Mouse (Mus musculus) C2C12 (cell line): ENCODE data around the gene Slc1a5. TPM values are rescaled to one million over a fixed set of nuclear protein-coding genes. Genes with fewer than 3 reads are reported as not detected.

Source experiments
- H3K27me3 ChIP-seq: one replicate; pipeline ENCODE4 v1.6.1; 2011; ENCODE audit not compliant: control insufficient read depth, insufficient read depth, insufficient read length
- H3K36me3 ChIP-seq: one replicate; pipeline ENCODE4 v1.6.1; 2011; ENCODE audit not compliant: control insufficient read depth, insufficient read depth
- H3K4me3 ChIP-seq: one replicate; pipeline ENCODE4 v1.5.1; 2011; ENCODE audit warnings: mild to moderate bottlenecking, control low read depth; ENCODE audit not compliant: poor library complexity, insufficient read depth, severe bottlenecking
- H3K79me2 ChIP-seq: one replicate; pipeline ENCODE4 v1.6.1; 2011; ENCODE audit not compliant: control insufficient read depth, insufficient read depth
- H3K79me3 ChIP-seq: one replicate; pipeline ENCODE4 v1.6.1; 2011; ENCODE audit warnings: low read depth, control low read depth
- H3ac ChIP-seq: one replicate; pipeline ENCODE3; 2011; ENCODE audit warnings: low read depth; ENCODE audit not compliant: control insufficient read depth, insufficient read length
- CEBPB ChIP-seq: IDR thresholded peaks from one replicate; pipeline ENCODE4 v1.6.1; 2011; ENCODE audit warnings: low read depth, mild to moderate bottlenecking, control low read depth, moderate library complexity
- CTCF ChIP-seq: IDR thresholded peaks from one replicate; pipeline ENCODE4 v1.5.1; 2011; ENCODE audit not compliant: control insufficient read depth, insufficient read depth, insufficient read length
- FOSL1 ChIP-seq: IDR thresholded peaks from one replicate; pipeline ENCODE4 v1.8.0; 2011; ENCODE audit warnings: mild to moderate bottlenecking, low read length; ENCODE audit not compliant: poor library complexity, insufficient read depth, severe bottlenecking
- MAX ChIP-seq: IDR thresholded peaks from one replicate; pipeline ENCODE4 v1.6.1; 2011; ENCODE audit warnings: mild to moderate bottlenecking, control low read depth
- MYOD1 ChIP-seq: IDR thresholded peaks from one replicate; pipeline ENCODE4 v1.6.1; 2011; ENCODE audit warnings: low read depth; ENCODE audit not compliant: control insufficient read depth, insufficient read length
- MYOG ChIP-seq: IDR thresholded peaks from one replicate; pipeline ENCODE4 v1.6.1; 2011; ENCODE audit not compliant: control insufficient read depth, insufficient read length; ENCODE audit errors: extremely low read depth
- USF1 ChIP-seq: IDR thresholded peaks from one replicate; pipeline ENCODE4 v1.6.1; 2011; ENCODE audit warnings: low read depth, mild to moderate bottlenecking, control low read depth, moderate library complexity
- polyA plus RNA-seq: library from polyadenylated mRNA; unstranded; fragments of >200 nt; fragmentation: generic; extraction: Trizol; gene quantifications from one replicate; pipeline ENCODE4 v1.2.1, GENCODE M21; 2012; ENCODE audit warnings: missing spikeins

The Slc1a5 gene
- polyA plus RNA-seq, 1 experiment: 31.5 TPM

DNA sequence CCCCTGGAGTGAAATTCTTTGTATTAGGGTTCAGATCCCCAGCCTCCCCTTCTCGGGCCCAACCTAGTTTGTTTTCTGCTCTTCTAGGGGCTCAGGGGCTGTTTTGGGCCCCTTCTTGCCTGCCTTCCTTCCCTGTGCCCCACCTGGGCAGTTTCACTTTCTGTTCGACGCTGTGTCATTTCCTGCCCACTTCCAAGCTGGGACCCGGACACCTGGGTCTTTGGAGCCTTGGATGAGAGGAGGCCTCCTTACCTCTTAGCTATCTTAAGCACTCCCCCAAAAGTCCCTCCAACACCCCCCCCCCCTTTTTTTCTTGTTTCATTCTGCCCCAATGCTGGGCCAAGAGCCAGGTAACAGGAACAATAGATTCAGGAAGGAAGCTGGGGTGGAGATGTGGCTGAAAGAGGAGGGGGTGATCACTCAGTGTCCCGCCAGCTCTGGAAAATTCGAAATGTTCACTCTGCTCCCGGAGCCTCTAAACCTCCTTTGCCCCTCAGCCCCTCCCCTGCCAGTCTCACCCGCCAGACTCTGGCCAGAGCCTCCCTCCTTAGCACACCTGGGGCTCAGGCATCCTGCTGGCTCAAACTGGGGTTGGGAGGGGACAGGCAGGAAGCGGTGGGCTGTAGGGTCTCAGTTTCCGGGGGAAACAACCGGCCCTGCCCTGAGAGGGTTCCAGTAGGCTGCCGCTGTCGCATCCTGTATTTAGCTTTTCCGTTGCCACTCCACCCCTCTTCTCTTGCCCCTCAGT is 64.1 kb downstream of the Slc1a5 start:
- peaks cover 1% of the 10 kb centered on the region for H3K36me3 ChIP-seq
- no peak overlapping the region for H3K4me3 ChIP-seq

DNA sequence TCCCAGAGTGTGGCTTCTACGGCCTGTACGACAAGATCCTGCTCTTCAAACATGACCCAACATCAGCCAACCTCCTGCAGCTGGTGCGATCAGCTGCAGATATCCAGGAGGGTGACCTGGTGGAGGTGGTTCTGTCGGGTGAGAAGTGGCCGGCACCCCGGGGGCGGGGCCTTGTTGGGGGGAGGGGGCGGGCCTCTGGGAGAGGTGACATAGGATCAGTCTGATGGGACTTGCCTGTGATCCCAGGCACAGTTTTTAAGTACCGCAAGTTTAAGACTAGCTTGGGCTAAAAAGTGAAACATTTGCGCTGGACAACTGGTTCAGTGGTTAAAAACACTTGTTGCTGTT is 64.7 kb downstream of the Slc1a5 start:
- TF ChIP-seq MYOG: no peak
- TF ChIP-seq MAX: no peak
- no peak for TF ChIP-seq FOSL1
- TF ChIP-seq USF1: no peak
- TF ChIP-seq CEBPB: no peak
- TF ChIP-seq CTCF: no peak
- Histone ChIP-seq H3ac (no peak overlapping the region), H3K4me3 (no peak overlapping the region), H3K36me3 (peaks cover 5% of the 10 kb centered on the region), H3K79me2 (no peaks in the 10 kb centered on the region), H3K27me3 (no peaks in the 10 kb centered on the region), H3K79me3 (no peaks in the 10 kb centered on the region)

More for the DNA sequence above, 64.1 kb downstream of the Slc1a5 start:
- Histone ChIP-seq H3K27me3 (no peaks in the 10 kb centered on the region), H3ac (no peak overlapping the region), H3K79me2 (no peaks in the 10 kb centered on the region), H3K79me3 (no peaks in the 10 kb centered on the region)
- no peak for TF ChIP-seq USF1
- TF ChIP-seq MYOG: no peak
- no peak for TF ChIP-seq CEBPB
- TF ChIP-seq MAX: no peak

DNA sequence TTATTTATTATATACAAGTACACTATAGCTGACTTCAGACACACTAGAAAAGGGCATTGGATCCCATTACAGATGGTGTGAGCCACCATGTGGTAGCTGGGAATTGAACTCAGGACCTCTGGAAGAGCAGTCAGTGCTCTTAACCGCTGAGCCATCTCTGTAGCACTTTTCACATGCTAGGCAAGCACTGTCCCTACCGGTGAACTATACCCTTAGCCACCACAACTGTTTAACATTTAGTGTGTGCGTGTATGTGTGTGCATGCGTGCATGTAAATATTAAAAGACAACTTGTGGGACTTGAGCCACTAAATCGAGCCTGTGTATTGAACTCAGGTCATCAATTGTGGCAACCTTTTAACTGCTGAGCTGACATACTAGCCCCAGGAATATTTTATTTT is 65.6 kb downstream of the Slc1a5 start:
- TF ChIP-seq MAX (no peak), MYOG (no peak), CEBPB (no peak), CTCF (no peak), MYOD1 (no peak), USF1 (no peak), FOSL1 (no peak)
- Histone ChIP-seq H3K79me3 (no peaks in the 10 kb centered on the region), H3K27me3 (no peaks in the 10 kb centered on the region), H3K36me3 (peaks cover 5% of the 10 kb centered on the region), H3K4me3 (no peak overlapping the region), H3ac (no peak overlapping the region), H3K79me2 (no peaks in the 10 kb centered on the region)

DNA sequence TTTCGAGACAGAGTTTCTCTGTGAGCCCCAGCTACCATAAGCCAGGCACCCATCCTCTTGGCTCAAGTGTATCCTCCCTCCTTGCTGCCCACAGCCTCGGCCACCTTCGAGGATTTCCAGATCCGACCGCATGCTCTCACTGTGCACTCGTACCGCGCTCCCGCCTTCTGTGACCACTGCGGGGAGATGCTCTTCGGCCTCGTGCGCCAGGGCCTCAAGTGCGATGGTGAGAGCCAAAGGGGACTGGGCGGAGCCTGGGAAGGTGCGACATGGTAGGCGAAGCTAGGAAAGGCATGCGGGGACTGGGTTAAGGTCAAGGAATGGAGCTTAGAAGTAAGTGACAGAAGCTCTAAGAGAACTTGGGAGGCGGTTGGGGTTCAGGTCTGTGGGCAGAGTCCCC is 66.4 kb downstream of the Slc1a5 start:
- Histone ChIP-seq H3K36me3 (peaks cover 5% of the 10 kb centered on the region), H3K79me2 (no peaks in the 10 kb centered on the region), H3K79me3 (no peaks in the 10 kb centered on the region), H3K27me3 (no peaks in the 10 kb centered on the region), H3ac (no peak overlapping the region), H3K4me3 (no peak overlapping the region)
- TF ChIP-seq MYOD1: no peak
- no peak for TF ChIP-seq CEBPB
- no peak for TF ChIP-seq USF1
- no peak for TF ChIP-seq MYOG
- no peak for TF ChIP-seq MAX
- no peak for TF ChIP-seq CTCF
- TF ChIP-seq FOSL1: no peak

Other genes starting within 250 kb of the Slc1a5 start
- 26.8 TPM for gene Arhgap35, start 166.3 kb upstream of the Slc1a5 start, polyA plus RNA-seq
- not detected for gene Ceacam15, start 105.6 kb upstream of the Slc1a5 start, polyA plus RNA-seq
- not detected for gene Ceacam9, start 59.4 kb upstream of the Slc1a5 start, polyA plus RNA-seq
- 301 TPM for gene Ap2s1, start 42.9 kb upstream of the Slc1a5 start, polyA plus RNA-seq
- 50.4 TPM for gene Strn4, start 34.5 kb downstream of the Slc1a5 start, polyA plus RNA-seq
- gene Fkrp, start 35.4 kb downstream of the Slc1a5 start, polyA plus RNA-seq: 28.9 TPM
- 5.5 TPM for gene Prkd2, start 61.6 kb downstream of the Slc1a5 start, polyA plus RNA-seq
- gene Dact3, start 94.0 kb downstream of the Slc1a5 start, polyA plus RNA-seq: 5.3 TPM
- gene Gng8, start 110.4 kb downstream of the Slc1a5 start, polyA plus RNA-seq: 2.6 TPM
- gene Ptgir, start 125.2 kb downstream of the Slc1a5 start, polyA plus RNA-seq: 5.7 TPM
- 365 TPM for gene Calm3, start 142.8 kb downstream of the Slc1a5 start, polyA plus RNA-seq
- 12.6 TPM for gene Pnmal2, start 163.3 kb downstream of the Slc1a5 start, polyA plus RNA-seq
- gene Pnmal1, start 178.3 kb downstream of the Slc1a5 start, polyA plus RNA-seq: not detected
- not detected for gene Gm42372, start 201.7 kb downstream of the Slc1a5 start, polyA plus RNA-seq
- 9.7 TPM for gene Ccdc8, start 211.4 kb downstream of the Slc1a5 start, polyA plus RNA-seq
- 143 TPM for gene Ppp5c, start 246.6 kb downstream of the Slc1a5 start, polyA plus RNA-seq